Mouse (Mus musculus) bone marrow macrophage, adult 2 months (primary cell): ENCODE data around the gene Arhgef33.

ENCODE experiments used
- CTCF ChIP-seq: IDR thresholded peaks from 2 replicates; pipeline ENCODE4 v1.5.1; 2012; ENCODE audit warnings: low read depth, mild to moderate bottlenecking, low read length, moderate library complexity
- POLR2A ChIP-seq: IDR thresholded peaks from 2 replicates; pipeline ENCODE4 v1.6.1; 2012; ENCODE audit warnings: mild to moderate bottlenecking, low read depth, low read length, borderline replicate concordance

DNA sequence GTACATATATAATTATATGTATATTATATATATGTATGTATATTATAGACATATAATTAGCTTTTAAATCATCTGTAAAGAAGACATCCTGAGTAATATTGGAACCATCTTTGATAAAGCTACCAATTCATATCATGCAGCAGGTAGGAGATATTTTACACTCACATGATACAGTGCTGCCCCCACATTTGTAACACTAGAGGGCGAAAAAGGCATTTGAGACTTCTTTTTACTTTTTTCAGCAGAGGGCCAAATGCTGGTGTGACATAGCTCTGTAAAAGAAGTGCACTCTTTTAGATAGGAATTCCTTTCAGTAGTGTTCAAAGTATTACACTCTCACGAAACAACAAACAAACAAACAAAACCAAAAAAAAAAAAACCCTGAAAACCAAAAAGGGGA is 16.1 kb upstream of the Arhgef33 start:
- no peak for TF ChIP-seq POLR2A
- TF ChIP-seq CTCF = no peak
